Mouse (Mus musculus): ENCODE results near the gene Gapdh. TPM values are rescaled to one million over a fixed set of nuclear protein-coding genes. Genes with fewer than 3 reads are reported as not detected.

Gene Gapdh
- total RNA-seq, 2 experiments from 2014 or later: 2,022 to 2,842 TPM

DNA sequence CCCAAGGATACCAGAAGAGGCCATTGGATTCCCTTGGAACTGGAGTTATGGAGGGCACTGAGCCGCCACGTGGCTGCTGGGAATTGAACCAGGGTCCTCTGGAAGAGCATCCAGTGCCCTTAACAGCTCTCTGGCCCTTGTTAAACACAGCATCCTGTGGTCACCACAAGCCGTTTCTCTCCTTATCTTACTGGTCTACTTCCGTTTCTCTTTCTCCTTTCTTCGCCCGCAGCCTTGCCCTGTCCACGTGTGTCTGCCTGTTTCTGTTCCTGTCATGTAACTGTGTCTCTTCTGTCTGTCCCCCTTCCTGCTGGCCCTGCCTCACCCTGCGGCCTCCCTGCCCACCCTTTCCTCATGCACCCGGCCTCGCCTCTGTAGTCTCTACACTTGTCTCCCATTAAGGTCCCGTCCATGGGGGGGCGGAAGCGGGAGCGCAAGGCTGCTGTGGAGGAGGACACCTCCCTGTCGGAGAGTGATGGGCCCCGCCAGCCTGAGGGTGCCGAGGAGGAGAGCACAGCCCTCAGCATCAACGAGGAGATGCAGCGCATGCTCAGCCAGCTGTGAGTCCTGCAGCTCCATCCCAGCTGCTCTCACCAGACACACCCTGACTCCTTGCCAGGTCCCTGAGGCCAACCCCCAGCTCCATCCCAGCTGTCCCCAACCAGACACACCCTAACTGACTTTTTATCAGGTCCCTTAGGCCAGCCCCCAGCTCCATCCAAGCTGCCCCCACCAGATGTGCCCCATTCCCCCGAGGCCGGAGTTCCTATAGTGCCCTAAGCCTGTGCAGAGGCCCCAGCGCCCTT lies 13.9 kb downstream of the Gapdh start:
- peak; percentile 54 for ATAC-seq (replicated peaks; ENCODE audit: poor library complexity, severe bottlenecking)

DNA sequence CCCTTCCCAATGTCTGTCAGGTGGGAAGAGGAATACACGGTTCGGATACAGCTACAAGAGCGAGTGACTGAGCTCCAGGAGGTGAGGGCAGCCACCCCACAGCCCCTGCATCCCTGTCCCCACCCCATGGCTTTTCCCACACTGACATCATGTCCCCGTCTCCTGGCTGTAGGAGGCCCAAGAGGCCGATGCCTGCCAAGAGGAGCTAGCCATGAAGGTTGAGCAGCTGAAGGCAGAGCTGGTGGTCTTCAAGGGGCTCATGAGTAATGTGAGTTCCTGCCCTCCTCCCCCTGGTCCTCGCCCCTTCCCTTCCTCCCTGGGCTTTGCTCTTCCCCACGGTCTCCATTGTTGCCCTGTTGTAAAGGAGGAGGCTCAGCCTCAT lies 16.7 kb downstream of the Gapdh start:
- ATAC-seq (replicated peaks; ENCODE audit: poor library complexity, severe bottlenecking): no peak

DNA sequence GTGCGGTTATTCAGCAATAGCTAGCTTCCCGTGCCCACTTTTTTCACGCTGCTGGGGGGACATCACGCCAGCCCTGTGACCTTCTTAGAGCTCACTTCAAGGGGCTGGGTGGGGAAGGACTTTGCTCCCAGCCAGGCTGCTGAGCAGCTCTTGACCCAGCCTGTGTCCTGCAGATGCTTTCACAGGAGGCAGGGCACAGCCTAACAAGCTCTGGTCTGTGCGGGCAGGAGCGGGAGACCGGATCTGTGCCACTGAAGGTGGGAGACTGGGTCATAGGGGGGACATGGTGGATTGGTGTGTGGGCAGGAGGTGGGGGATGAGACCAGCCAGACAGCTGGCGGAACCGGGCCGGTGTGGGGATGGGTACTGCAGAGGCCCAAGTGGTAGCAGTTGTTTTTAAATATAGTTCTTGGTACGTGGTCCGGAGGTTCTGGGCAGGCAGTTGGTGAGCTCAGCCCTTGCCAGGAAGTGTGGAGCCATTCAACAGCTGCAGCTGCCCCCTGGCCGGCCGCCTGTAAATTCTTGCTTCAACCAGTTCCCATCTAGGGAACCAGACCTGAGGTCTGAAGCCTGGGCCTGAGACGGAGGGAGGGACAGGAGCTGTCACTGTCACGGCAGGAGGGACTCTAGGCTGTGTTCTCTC lies 17.2 kb downstream of the Gapdh start:
- ATAC-seq (replicated peaks; ENCODE audit: poor library complexity, severe bottlenecking): 0 out of 2 replicates have a peak, but pooled peaks have one; percentile 5

DNA sequence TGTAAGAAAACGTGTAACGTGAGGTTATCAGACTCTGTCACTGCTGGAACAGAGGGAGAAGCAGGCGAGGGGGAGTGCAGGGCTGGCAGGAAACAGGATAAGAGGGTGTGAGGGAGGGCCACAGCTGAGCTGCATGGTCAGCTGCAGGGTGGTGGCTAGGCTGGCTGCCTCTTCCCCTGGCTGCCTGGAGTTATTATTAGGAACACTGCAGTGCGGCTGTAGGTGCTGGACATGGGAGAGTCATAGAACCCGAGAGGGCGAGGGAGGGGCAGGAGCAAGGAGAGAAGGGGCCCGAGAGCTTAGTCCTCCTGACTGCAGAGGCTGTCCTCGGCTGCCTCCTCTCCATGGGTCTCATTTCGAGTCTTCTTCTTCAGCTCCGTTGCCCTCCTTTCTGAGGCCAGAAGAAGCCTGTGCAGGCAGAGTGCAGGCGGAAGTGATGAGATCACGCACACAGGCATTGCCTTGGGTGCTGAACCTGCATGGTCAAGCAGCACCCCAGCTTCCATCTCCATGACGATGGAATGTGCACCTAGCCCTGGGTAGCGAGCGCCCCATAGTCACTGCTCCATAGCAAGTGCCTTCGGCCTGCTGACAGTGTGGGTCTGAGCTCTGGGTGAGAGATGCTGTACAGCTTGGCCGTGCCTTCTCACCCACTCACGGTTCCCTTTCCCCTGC lies 17.9 kb downstream of the Gapdh start:
- 0 out of 2 replicates have a peak, but pooled peaks have one; percentile 4 for ATAC-seq (replicated peaks; ENCODE audit: poor library complexity, severe bottlenecking)

DNA sequence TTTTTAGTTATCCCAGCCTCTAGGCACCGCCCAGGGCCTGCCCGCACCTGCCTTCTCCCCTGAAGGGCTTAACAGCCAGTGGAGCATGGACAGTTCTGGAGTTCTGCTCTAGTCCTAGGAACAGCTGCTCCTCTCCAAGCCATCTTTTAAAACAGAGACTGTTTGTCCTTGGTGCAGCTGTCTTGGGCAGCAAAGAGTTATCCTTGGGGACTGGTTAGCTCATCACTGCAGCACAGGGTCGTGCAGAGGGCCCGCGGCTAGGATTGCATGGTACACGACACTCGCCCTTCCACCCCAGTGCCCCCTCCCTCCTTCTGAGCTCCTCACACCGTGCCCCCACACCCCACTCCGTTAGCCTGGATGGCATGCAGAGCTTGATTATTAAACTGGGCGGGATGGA lies 18.9 kb downstream of the Gapdh start:
- ATAC-seq (replicated peaks; ENCODE audit: poor library complexity, severe bottlenecking): no peak

DNA sequence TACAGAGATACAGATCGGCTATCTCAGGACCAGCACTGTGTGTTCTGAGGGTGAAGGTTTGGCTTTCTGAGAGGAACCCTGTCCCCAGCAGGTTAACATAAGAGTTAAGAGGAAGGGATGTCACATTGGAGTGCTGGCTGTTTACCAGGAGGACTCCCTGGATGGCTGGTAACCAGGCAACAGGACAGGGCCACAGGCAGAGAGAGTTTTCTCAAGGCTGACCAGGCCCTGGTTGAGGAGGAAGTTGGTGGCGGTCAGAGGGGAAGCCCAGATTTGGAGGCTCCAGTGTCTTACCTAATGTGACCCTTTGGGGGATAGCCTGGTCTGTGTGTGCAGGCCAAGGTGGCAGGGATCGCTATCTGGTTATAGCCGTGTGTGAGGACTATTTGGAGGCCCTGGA lies 19.5 kb downstream of the Gapdh start:
- ATAC-seq (replicated peaks; ENCODE audit: poor library complexity, severe bottlenecking): peak; percentile 61

DNA sequence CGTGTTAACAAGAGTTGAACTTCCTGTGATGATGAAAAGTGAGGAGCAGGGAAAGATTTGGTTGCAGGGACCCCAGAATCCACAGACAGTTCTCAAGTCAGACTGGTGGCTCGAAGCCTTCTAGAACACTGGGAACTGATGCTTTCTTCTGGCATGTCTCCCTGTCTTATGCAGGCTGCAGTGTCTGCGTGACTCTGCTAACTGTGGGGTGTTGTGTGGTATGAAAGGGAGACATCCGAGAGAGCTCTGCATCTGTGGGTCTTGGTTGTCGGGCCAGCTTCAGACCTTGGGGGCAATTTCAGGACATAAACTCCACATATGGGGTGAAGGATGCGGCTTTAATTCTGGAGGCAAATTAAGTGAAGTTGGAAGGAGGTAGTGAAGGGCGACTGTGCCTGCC lies 20.1 kb downstream of the Gapdh start:
- ATAC-seq (replicated peaks; ENCODE audit: poor library complexity, severe bottlenecking): no peak

DNA sequence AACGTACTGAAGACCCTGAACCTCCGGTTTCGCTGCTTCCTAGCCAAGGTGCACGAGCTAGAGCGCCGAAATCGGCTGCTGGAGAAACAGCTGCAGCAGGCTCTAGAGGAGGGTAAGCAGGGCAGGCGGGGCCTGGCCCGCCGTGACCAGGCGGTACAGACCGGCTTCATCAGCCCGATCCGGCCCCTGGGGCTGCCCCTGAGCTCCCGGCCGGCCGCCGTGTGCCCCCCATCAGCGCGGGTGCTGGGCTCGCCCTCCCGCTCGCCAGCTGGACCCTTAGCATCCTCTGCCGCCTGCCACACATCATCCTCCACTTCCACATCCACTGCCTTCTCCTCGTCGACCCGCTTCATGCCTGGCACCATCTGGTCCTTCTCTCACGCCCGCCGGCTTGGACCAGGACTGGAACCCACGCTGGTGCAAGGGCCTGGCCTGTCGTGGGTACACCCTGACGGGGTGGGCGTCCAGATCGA lies 20.8 kb downstream of the Gapdh start:
- 0 out of 2 replicates have a peak, but pooled peaks have one; percentile 1 for ATAC-seq (replicated peaks; ENCODE audit: poor library complexity, severe bottlenecking)

DNA sequence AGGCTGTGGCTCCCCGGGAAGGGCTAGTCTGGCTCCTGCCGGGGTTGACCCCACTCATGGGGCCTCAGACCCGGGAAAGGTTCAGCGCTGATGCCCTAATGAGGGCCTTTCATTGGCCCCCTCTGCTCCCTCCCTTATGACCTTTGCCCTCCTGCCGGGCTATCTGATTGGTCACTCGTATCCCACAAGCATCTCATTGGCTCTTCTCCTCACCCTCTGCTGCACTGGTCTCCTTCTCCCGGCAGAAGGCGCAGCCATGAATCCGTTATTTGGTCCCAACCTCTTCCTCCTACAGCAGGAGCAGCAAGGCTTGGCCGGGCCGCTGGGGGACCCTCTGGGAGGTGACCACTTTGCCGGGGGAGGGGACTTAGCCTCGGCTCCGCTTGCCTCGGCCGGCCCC lies 21.3 kb downstream of the Gapdh start, which contains the start of gene Iffo1:
Gene Iffo1, plus strand, starts transcription at position 241 of the 400 bp plus-strand sequence.
- ATAC-seq (replicated peaks; ENCODE audit: poor library complexity, severe bottlenecking): peak; percentile 83

DNA sequence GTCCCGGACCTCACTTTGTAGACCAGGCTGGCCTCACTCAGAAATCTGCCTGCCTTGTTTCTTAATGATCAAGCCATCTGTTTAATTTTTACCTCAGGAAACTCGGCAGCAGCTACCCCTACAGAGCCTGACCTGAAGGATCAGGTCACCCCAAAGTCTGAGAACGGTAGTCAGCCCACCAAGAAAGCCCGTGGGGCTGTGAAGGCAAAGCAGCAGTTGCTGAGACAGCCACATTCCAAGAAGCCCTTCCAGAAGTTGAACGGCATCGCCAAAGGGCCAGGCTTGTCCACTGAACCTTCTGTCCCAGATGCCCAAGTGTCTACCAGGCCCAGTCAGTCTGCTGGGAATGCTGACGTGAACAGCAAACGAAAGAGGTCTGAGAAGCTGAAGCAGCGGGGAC lies 22.4 kb downstream of the Gapdh start:
- ATAC-seq (replicated peaks; ENCODE audit: poor library complexity, severe bottlenecking): no peak

DNA sequence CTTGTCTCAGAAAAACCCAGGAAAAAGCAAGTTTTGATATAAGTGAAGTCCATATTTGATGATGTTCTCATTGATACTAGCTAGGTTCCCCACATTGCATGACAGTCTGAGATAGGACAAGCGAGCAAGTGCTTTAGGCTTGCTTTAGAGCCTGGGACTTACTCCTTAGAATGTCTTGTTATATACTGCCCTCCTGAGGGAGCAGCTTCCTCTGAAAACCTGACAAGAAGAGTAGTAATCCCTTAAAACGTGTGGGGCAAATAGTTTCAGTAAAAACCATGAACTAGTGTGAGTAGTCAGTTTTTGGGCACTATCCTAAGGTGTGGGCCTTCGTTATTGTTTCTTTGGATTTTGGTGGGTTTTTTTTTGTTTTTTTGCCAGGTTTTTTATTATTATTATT lies 23.1 kb downstream of the Gapdh start:
- no peak for ATAC-seq (replicated peaks; ENCODE audit: poor library complexity, severe bottlenecking)

DNA sequence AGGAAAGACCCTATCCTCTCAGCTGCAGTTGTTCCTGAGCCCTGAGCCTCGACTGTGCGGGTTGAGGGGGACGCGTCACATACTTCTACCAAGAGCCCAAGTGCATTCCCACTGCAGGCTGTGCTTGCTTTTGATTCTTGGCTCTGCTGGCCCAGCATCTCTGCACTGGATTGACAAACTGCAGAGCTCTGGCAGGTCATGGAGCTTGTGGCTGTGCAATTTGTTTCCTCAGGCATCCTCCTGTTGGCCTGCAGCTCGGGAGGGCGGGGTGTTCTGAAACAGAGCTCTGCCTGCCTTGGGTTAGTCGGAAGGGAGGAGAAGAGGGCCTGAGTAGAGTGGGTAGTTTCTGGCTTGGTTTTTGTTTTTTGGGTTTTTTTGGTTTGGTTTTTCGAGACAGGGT lies 23.8 kb downstream of the Gapdh start:
- no peak for ATAC-seq (replicated peaks; ENCODE audit: poor library complexity, severe bottlenecking)

DNA sequence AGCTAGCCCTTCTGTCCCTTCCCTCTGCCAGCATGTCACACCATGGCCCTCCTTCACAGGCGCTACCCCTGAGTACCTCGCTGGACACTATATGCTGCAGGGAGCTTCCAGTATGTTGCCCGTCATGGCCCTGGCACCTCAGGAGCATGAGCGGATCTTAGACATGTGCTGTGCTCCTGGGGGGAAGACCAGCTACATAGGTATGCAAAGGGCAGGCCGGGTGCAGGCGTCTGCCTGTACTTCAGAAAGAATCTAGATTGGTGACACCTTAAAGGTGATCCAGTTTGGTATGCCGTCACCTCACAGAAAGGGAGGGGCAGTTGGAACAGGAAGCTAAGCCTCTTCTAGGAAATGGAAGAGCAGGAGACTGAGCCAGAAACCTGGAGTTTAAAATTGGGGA lies 26.5 kb downstream of the Gapdh start:
- ATAC-seq (replicated peaks; ENCODE audit: poor library complexity, severe bottlenecking): no peak

DNA sequence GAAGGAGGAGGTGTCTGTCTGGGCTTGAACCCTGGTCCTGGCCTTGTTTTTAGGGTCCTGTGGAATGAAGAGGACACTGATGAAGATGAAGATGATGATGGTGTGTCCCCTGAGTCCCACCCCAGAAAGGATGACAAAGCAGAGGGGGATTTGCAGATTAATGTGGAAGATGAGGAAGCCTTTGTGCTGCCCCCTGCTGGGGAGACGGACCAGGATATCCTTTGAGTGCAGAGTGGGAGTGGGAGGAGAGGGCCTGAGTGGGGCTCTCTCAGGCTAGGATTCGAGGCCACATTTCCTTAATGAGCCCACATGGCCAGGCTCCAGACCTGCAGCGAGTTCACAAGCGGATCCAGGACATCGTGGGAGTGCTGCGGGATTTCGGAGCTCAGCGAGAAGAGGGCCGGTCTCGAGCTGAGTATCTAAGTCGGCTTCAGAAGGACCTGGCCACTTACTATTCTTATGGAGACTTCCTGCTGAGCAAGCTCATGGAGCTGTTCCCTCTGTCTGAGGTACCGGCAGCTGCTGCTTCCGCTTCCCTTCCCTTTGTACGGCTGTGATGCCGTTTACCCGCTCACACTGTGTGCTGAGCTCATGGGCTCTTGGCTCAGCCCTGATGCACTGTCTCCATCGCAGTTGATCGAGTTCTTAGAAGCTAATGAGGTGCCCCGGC lies 29.1 kb downstream of the Gapdh start:
- peak; percentile 56 for ATAC-seq (replicated peaks; ENCODE audit: poor library complexity, severe bottlenecking)

DNA sequence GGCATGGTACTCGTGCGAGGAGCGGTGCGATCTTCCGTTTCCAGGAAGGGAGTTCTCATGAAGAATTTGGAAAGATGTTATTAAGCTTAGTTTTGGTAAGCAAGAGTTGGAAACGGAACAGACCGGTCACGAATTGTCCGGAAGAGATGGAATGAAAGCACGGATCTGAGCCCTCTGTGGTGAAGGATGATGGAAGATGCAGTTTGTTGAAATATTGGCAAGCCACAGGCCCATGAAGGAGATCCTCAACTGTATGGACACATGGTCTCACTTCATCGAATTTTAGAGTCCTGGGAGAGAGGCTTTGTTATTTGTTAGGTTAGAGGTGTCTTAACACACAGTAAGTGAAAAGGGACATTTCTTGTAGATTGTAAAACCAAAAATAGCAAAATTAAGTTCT lies 33.8 kb downstream of the Gapdh start:
- ATAC-seq (replicated peaks; ENCODE audit: poor library complexity, severe bottlenecking): no peak

DNA sequence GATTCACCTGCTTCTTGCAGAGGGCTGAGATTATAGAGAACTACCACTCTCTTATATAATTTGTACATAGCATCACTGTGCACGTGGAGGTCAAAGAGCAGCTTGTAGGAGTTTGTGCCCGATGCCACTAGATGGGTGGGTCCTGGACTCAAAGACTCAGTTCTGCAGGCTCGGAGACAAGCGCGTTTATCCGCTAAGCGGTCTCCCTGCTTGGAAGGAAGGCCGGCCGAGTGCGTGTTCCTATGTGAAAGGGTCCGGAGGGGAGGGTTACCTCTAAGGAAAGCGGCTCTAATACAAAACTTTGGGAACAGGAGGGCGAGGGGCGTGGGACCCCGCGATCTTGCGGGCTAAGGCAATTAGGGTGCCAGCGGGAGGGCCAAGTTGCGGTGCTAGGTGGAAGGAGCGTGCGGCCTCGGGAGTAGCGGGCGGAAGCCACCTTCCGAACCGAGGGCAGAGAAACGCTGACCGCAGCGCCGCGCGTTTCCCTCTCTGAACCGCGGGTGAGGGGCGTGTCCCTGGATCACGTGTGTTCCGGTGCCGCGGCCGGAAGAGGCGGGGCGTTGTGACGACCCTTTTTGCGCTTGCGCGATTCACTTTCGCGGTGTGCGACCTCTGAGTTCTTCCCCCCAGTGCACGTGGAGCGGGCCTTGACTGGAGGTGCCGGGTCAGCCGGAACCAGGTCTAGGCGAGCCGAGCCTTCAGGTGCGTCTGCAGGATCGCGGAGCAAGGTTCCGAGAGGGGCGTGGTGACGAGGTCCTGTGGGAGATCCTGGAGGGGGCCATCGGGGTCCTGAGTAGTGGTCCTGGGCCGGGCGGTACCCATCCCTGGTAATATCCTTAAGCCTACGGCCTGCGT lies 34.7 kb downstream of the Gapdh start, which contains the start of gene Nop2:
Gene Nop2, plus strand, starts transcription at position 608 of the 855 bp plus-strand sequence.
- peak; percentile 91 for ATAC-seq (replicated peaks; ENCODE audit: poor library complexity, severe bottlenecking)

DNA sequence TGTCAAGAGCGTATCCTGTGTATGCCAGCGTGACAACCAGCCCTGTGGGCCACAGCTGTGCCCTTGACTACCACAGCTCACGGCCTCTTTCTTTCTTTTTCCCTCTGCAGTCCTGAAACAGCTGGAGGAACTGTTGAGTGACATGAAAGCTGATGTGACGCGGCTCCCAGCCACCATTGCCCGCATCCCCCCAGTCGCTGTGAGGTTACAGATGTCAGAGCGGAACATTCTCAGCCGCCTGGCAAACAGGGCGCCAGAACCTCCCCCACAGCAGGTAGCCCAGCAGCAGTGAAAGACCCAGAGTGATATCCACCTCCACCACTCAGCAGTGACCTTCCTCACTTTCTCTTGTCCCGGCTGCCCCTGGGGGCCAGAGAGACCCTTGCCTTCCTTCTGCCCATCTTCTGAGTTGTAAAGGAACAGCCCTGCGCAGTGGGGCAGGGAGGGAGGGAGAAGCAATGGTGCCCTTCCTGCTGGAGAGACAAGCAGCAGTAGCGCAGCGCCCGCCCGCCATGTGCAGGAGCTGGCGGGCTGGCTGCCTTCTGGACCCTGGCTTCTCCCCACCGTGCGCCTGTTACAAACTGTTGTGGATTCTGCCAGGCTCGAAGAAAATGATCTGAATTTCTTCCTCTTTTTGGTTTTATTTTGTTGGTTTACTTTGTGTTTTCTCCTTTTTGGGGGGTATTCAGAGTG lies 36.4 kb downstream of the Gapdh start:
- no peak for ATAC-seq (replicated peaks; ENCODE audit: poor library complexity, severe bottlenecking)

DNA sequence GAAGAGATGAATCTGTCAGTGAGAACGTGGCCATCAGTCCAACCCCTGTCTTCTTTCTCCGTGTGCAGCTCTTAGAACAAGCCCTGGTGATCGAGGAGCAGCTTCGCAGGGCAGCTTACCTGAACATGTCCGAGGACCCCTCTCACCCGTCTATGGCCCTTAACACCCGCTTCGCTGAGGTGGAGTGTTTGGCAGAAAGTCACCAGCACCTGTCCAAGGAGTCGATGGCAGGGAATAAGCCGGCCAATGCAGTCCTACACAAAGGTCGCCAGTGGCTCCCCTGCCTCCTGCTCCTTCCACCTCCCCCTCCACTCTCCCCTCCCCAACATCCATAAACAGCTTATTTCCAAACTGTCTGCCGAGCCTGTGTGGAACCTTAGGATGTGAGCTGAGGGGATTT lies 37.5 kb downstream of the Gapdh start:
- ATAC-seq (replicated peaks; ENCODE audit: poor library complexity, severe bottlenecking): no peak

DNA sequence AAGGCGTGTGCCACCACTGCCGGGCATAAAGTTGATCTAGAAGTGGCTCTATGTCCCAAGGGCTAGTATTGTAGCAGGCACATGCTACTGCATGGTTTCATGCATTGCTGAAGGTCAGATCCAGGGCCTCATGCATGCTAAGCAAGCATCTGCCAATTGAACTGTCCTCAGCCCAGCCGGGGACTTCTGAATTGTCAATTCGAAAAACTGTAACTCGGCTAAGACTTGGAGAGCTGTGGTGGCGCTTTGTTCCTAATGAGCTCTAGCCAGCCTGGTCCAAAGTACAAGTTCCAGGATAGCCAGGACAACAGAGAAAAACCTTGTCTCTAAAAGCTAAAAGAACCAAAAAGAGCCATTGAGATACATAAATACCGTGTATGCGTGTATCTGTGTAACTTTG lies 46.9 kb downstream of the Gapdh start:
- no peak for ATAC-seq (replicated peaks; ENCODE audit: poor library complexity, severe bottlenecking)
